Mouse (Mus musculus): ENCODE data around the gene Fbh1.

The Fbh1 gene

GRCm38 (mm10) chr2:11777091-11778068 lies at the start of gene Fbh1, which contains the start of gene Ankrd16:
TSS of gene Fbh1 (minus strand) at chr2:11777582.
TSS of gene Ankrd16 (plus strand) at chr2:11777876.
- in situ Hi-C loops (cut with MboI; ENCODE audit: unreplicated experiment in 2 of 2): loop anchor here in 1 of 2 experiments (10.0 to 25.0 kb wide), 2 partner anchors 173 to 535 kb away; partner anchors contain the start of genes Itga8 and Rbm17

GRCm38 (mm10) chr2:11801299-11801930 lies 24.0 kb upstream of the Fbh1 start:
- in situ Hi-C loops (cut with MboI; ENCODE audit: unreplicated experiment in 2 of 2): no loop called here

GRCm38 (mm10) chr2:11797930-11798364 lies 20.6 kb upstream of the Fbh1 start:
- in situ Hi-C loops (cut with MboI; ENCODE audit: unreplicated experiment in 2 of 2): loop anchor here (10.0 to 25.0 kb wide), 3 partner anchors 67 to 514 kb away; partner anchors contain the start of gene Itga8 (in 1 of the 2)

GRCm38 (mm10) chr2:11794668-11795067 lies 17.3 kb upstream of the Fbh1 start:
- in situ Hi-C loops (cut with MboI; ENCODE audit: unreplicated experiment in 2 of 2): loop anchor here (5.0 to 25.0 kb wide), 4 partner anchors 70 to 518 kb away; partner anchors contain the start of gene Itga8 (in 1 of the 2)

GRCm38 (mm10) chr2:11784159-11784558 lies 6.8 kb upstream of the Fbh1 start:
- in situ Hi-C loops (cut with MboI; ENCODE audit: unreplicated experiment in 2 of 2): loop anchor here in 1 of 2 experiments (25.0 kb wide), 1 partner anchor 528 kb away; the partner anchor contains the start of gene Itga8

GRCm38 (mm10) chr2:11778087-11778823 lies 873 bp upstream of the Fbh1 start:
- in situ Hi-C loops (cut with MboI; ENCODE audit: unreplicated experiment in 2 of 2): loop anchor here in 1 of 2 experiments (10.0 to 25.0 kb wide), 2 partner anchors 173 to 534 kb away; partner anchors contain the start of genes Itga8 and Rbm17

- in situ Hi-C loops (cut with MboI; ENCODE audit: unreplicated experiment in 2 of 2): loop anchor here in 1 of 2 experiments (10.0 to 25.0 kb wide), 2 partner anchors 172 to 536 kb away; partner anchors contain the start of genes Itga8 and Rbm17
Measured at GRCm38 (mm10) chr2:11776415-11776814, 967 bp downstream of the Fbh1 start.

GRCm38 (mm10) chr2:11775121-11775520 lies 2.3 kb downstream of the Fbh1 start:
- in situ Hi-C loops (cut with MboI; ENCODE audit: unreplicated experiment in 2 of 2): loop anchor here in 1 of 2 experiments (10.0 to 25.0 kb wide), 2 partner anchors 170 to 537 kb away; partner anchors contain the start of genes Itga8 and Rbm17

- in situ Hi-C loops (cut with MboI; ENCODE audit: unreplicated experiment in 2 of 2): loop anchor here in 1 of 2 experiments (10.0 kb wide), 1 partner anchor 170 kb away; the partner anchor contains the start of gene Rbm17
Measured at GRCm38 (mm10) chr2:11774426-11774825, 3.0 kb downstream of the Fbh1 start.

GRCm38 (mm10) chr2:11772401-11772800 lies 5.0 kb downstream of the Fbh1 start:
- in situ Hi-C loops (cut with MboI; ENCODE audit: unreplicated experiment in 2 of 2): loop anchor here in 1 of 2 experiments (10.0 kb wide), 1 partner anchor 168 kb away; the partner anchor contains the start of gene Rbm17

- in situ Hi-C loops (cut with MboI; ENCODE audit: unreplicated experiment in 2 of 2): loop anchor here in 1 of 2 experiments (10.0 kb wide), 1 partner anchor 167 kb away; the partner anchor contains the start of gene Rbm17
Measured at GRCm38 (mm10) chr2:11771701-11772100, 5.7 kb downstream of the Fbh1 start.

GRCm38 (mm10) chr2:11767161-11767545 lies 10.2 kb downstream of the Fbh1 start:
- in situ Hi-C loops (cut with MboI; ENCODE audit: unreplicated experiment in 2 of 2): loop anchor here in 1 of 2 experiments (5.0 kb wide), 1 partner anchor 50 kb away; no protein-coding TSS in a partner anchor

- in situ Hi-C loops (cut with MboI; ENCODE audit: unreplicated experiment in 2 of 2): loop anchor here in 1 of 2 experiments (5.0 kb wide), 1 partner anchor 49 kb away; no protein-coding TSS in a partner anchor
Measured at GRCm38 (mm10) chr2:11766485-11767160, 10.8 kb downstream of the Fbh1 start.

GRCm38 (mm10) chr2:11765694-11766093 lies 11.7 kb downstream of the Fbh1 start:
- in situ Hi-C loops (cut with MboI; ENCODE audit: unreplicated experiment in 2 of 2): loop anchor here in 1 of 2 experiments (5.0 kb wide), 1 partner anchor 48 kb away; no protein-coding TSS in a partner anchor

- in situ Hi-C loops (cut with MboI; ENCODE audit: unreplicated experiment in 2 of 2): no loop called here
Measured at GRCm38 (mm10) chr2:11762541-11762940, 14.8 kb downstream of the Fbh1 start.

- in situ Hi-C loops (cut with MboI; ENCODE audit: unreplicated experiment in 2 of 2): no loop called here
Measured at GRCm38 (mm10) chr2:11739516-11740051, 37.8 kb downstream of the Fbh1 start.

- in situ Hi-C loops (cut with MboI; ENCODE audit: unreplicated experiment in 2 of 2): no loop called here
Measured at GRCm38 (mm10) chr2:11738794-11739193, 38.6 kb downstream of the Fbh1 start.

- in situ Hi-C loops (cut with MboI; ENCODE audit: unreplicated experiment in 2 of 2): no loop called here
Measured at GRCm38 (mm10) chr2:11735853-11736252, 41.5 kb downstream of the Fbh1 start.

All from v-Abl transformed pro-B cells (cell line).